Mouse (Mus musculus) lung, postnatal 25 days (tissue): ENCODE data around the gene Gm20741.

ENCODE experiments used
- DNase-seq: peaks from one replicate; pipeline ENCODE4 v3.0.0; 2022; ENCODE audit warnings: low spot score

The Gm20741 gene

GRCm38 (mm10) chr16:88811827-88812226 lies at the start of gene Gm20741:
Gene Gm20741, minus strand, starts transcription at chr16:88812220.
- DNase-seq, result no peak

- DNase-seq, result no peak
Measured at GRCm38 (mm10) chr16:88851450-88851849, 39.4 kb upstream of the Gm20741 start.

GRCm38 (mm10) chr16:88848558-88848957 lies 36.5 kb upstream of the Gm20741 start:
- DNase-seq, result no peak

- no peak for DNase-seq
Measured at GRCm38 (mm10) chr16:88847363-88847762, 35.3 kb upstream of the Gm20741 start.

- DNase-seq, result no peak
Measured at GRCm38 (mm10) chr16:88826978-88827377, 15.0 kb upstream of the Gm20741 start.

- DNase-seq, result no peak
Measured at GRCm38 (mm10) chr16:88826095-88826652, 14.2 kb upstream of the Gm20741 start, which contains the start of gene Krtap14. Gene Krtap14, minus strand, starts transcription at chr16:88826145.

GRCm38 (mm10) chr16:88823736-88824135 lies 11.7 kb upstream of the Gm20741 start:
- peak; percentile 1 for DNase-seq

GRCm38 (mm10) chr16:88820066-88820465 lies 8.0 kb upstream of the Gm20741 start, which contains the start of gene Krtap15:
Gene Krtap15, plus strand, starts transcription at chr16:88820215.
- DNase-seq, result no peak

GRCm38 (mm10) chr16:88786786-88787185 lies 25.2 kb downstream of the Gm20741 start:
- DNase-seq, result no peak

GRCm38 (mm10) chr16:88777596-88777995 lies 34.4 kb downstream of the Gm20741 start, which contains the start of gene Gm5965:
Gene Gm5965, plus strand, starts transcription at chr16:88777896.
- DNase-seq, result no peak

- DNase-seq, result no peak
Measured at GRCm38 (mm10) chr16:88774106-88774505, 37.9 kb downstream of the Gm20741 start, which contains the start of gene 2310057N15Rik. Gene 2310057N15Rik, minus strand, starts transcription at chr16:88774206.
